Mouse (Mus musculus) gastrocnemius, postnatal 25 days (tissue): Measurements from ENCODE around the gene Galt. TPM values are rescaled to one million over a fixed set of nuclear protein-coding genes. Genes with fewer than 3 reads are reported as not detected.
A peak's percentile ranks its signal among the peaks of the same experiment; 100 is the strongest.
"Not testable (repeated sequence)": the region's sequence is repeated elsewhere in the genome, so short reads cannot be mapped to it uniquely, and the experiment has no call there.

ENCODE experiments used
- DNase-seq: peaks from one replicate; pipeline ENCODE4 v3.0.0; 2022
- total RNA-seq, 2 experiments: library from RNA; stranded (reverse); gene quantifications; 1 replicate in 1 of 2; 2 replicates in 1 of 2; pipeline ENCODE4 v1.2.3; 2021

Galt gene
- total RNA-seq, 2 experiments from 2014 or later: 33.6 to 36.1 TPM

- DNase-seq: no peak
Observed at GRCm38 (mm10) chr4:41740380-41741157, 14.5 kb upstream of the Galt start.

- peak; percentile 93 for DNase-seq
Observed at GRCm38 (mm10) chr4:41741158-41741560, 13.9 kb upstream of the Galt start.

- no peak for DNase-seq
Observed at GRCm38 (mm10) chr4:41744131-41744530, 10.9 kb upstream of the Galt start.

- no peak for DNase-seq
Observed at GRCm38 (mm10) chr4:41745021-41745420, 10.0 kb upstream of the Galt start.

GRCm38 (mm10) chr4:41755338-41756305 lies 594 bp downstream of the Galt start, which contains the start of gene Sigmar1:
Gene Sigmar1 (minus strand): TSS chr4:41756157.
- DNase-seq: peak; percentile 80

- no peak for DNase-seq
Observed at GRCm38 (mm10) chr4:41756440-41756839, 1.4 kb downstream of the Galt start.

- no peak for DNase-seq
Observed at GRCm38 (mm10) chr4:41757321-41757720, 2.3 kb downstream of the Galt start.

- no peak for DNase-seq
Observed at GRCm38 (mm10) chr4:41758021-41758420, 3.0 kb downstream of the Galt start.

- DNase-seq: no peak
Observed at GRCm38 (mm10) chr4:41758701-41759100, 3.7 kb downstream of the Galt start.

GRCm38 (mm10) chr4:41759206-41759605 lies 4.2 kb downstream of the Galt start:
- no peak for DNase-seq

- DNase-seq: no peak
Observed at GRCm38 (mm10) chr4:41759656-41760287, 4.7 kb downstream of the Galt start.

- peak; percentile 96 for DNase-seq
Observed at GRCm38 (mm10) chr4:41760288-41760721, 5.3 kb downstream of the Galt start.

GRCm38 (mm10) chr4:41760911-41761310 lies 5.9 kb downstream of the Galt start:
- DNase-seq: no peak

- DNase-seq: no peak
Observed at GRCm38 (mm10) chr4:41761680-41762079, 6.7 kb downstream of the Galt start.

GRCm38 (mm10) chr4:41762099-41762687 lies 7.2 kb downstream of the Galt start:
- peak; percentile 53 for DNase-seq

GRCm38 (mm10) chr4:41762688-41763114 lies 7.7 kb downstream of the Galt start:
- DNase-seq: peak; percentile 89

GRCm38 (mm10) chr4:41763176-41763575 lies 8.1 kb downstream of the Galt start:
- not testable (repeated sequence) for DNase-seq

- DNase-seq: not testable (repeated sequence)
Observed at GRCm38 (mm10) chr4:41767301-41767700, 12.3 kb downstream of the Galt start.

- peak; percentile 5 for DNase-seq
Observed at GRCm38 (mm10) chr4:41772946-41773345, 17.9 kb downstream of the Galt start.

GRCm38 (mm10) chr4:41773502-41773901 lies 18.5 kb downstream of the Galt start:
- peak; percentile 82 for DNase-seq

- DNase-seq: peak; percentile 75
Observed at GRCm38 (mm10) chr4:41774002-41774401, 19.0 kb downstream of the Galt start, which contains the start of gene Ccl27a. Gene Ccl27a (minus strand): TSS chr4:41774247.

- not testable (repeated sequence) for DNase-seq
Observed at GRCm38 (mm10) chr4:41774506-41774905, 19.5 kb downstream of the Galt start.
